Mouse (Mus musculus) G1E (cell line): Measurements from ENCODE around the gene Cadps.

ENCODE experiments used
- CTCF ChIP-seq: IDR thresholded peaks from 2 replicates; pipeline ENCODE4 v1.5.1; 2012; ENCODE audit warnings: low read depth, low read length, inconsistent platforms, mixed read lengths
- GATA1 ChIP-seq: IDR thresholded peaks from 2 replicates; pipeline ENCODE4 v1.6.1; 2012; ENCODE audit warnings: borderline replicate concordance, low read length, inconsistent platforms, mixed read lengths
- GATA2 ChIP-seq: IDR thresholded peaks from 2 replicates; pipeline ENCODE4 v1.6.1; 2012; ENCODE audit warnings: low read depth, low read length, inconsistent platforms, borderline replicate concordance
- TAL1 ChIP-seq: conservative IDR thresholded peaks from 2 replicates; pipeline ENCODE4 v1.6.1; 2012; ENCODE audit warnings: low read depth, low read length, inconsistent platforms, mixed read lengths

DNA sequence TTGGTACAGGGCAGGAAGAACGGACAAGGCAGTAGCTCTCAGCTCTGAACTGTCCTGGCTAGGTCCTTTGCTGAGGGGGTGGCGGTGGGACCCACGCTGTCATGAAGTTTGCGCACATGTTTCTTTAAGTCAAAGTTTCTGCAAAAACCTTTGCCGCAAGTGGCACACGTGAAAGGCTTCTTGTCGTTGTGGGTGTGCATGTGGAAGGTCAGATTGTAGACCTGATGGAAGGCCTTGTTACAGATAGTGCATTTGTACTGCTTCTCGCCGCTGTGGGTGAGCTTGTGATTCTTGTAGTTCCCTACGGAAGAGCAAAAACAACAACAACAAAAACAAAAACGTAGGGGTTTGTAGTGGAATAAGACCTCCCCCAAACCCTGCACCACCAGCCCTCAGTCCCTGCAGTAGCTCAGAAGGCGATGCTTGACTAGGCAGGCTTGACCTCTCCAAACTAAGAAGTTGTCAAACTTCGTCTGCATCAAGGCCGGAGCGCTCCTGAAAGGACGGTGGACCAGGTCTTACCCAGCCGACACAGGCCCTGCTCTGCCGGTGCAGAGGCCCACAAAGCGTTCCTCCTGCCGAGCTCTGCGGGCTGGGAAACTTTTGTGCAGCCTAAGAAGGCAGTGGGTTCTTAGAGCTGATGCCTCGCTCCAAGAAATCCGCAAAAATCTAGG lies 480.3 kb downstream of the Cadps start:
- TF ChIP-seq GATA1 (no peak), GATA2 (no peak), CTCF (no peak), TAL1 (no peak)
